Mouse (Mus musculus) cortical plate, adult 2 months (tissue): ENCODE data around the gene Kcnj1.

ENCODE experiments used
- CTCF ChIP-seq: fragments of 200-500 bp; IDR thresholded peaks from 2 replicates; pipeline ENCODE4 v1.5.1; 2011; ENCODE audit warnings: mild to moderate bottlenecking, control low read depth, low read length; ENCODE audit not compliant: insufficient read depth; ENCODE audit errors: extremely low read depth
- POLR2A ChIP-seq: fragments of 200-500 bp; IDR thresholded peaks from 2 replicates; pipeline ENCODE4 v1.6.1; 2011; ENCODE audit warnings: mild to moderate bottlenecking, low read length, control low read depth; ENCODE audit not compliant: insufficient read depth; ENCODE audit errors: extremely low read depth

GRCm38 (mm10) chr9:32444453-32445201 is 72.3 kb downstream of the Kcnj1 start:
- no peak for TF ChIP-seq CTCF
- TF ChIP-seq POLR2A, result no peak
